Mouse (Mus musculus): ENCODE results near the gene Fate1. TPM values are rescaled to one million over a fixed set of nuclear protein-coding genes. Genes with fewer than 3 reads are reported as not detected.
"Not testable (repeated sequence)": the region's sequence is repeated elsewhere in the genome, so short reads cannot be mapped to it uniquely, and the experiment has no call there.

Fate1 gene
- not detected in 2 replicates for polyA plus RNA-seq (2015; fragmentation: Nextera tagmentation; extraction: Ambion mirVana)

DNA sequence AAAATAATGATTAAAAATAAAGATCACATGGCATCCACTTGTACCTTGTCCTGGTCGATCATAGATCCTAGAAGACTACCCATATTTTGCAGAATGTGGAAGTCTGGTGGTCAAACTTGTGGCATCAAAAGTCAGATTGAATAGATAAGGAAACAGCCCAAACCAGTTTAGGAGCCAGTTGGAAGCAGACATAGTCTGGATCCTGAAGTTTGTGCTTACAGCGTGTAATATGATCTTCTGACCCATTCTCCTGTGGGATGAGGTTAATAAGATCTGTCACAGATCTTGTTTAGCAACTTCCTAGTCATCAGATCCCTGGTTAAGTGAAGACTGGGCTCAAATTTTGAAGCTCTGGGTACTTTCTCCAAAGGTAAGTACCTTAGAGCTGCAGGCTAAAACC is at the start of gene Fate1:
Gene Fate1 (plus strand): TSS at position 301 of the 400 bp plus-strand sequence.
- Histone ChIP-seq H3K9ac (no peak within 1 kb of the TSS), H3K4me3 (no peak within 1 kb of the TSS), H3K36me3 (peaks cover 2% of the 10 kb centered on the region; the same call in 1 of the 2 replicates), H3K4me1 (no peaks in the 10 kb centered on the region), H3K27ac (no peak within 1 kb of the TSS), H3K27me3 (peaks cover 5% of the 10 kb centered on the region; the same call in 1 of the 2 replicates), H3K9me3 (no peaks in the 10 kb centered on the region), H3K4me2 (replicated peaks) (no peak within 1 kb of the TSS)
- WGBS: 70% methylated on average over 2 of the region's 2 CpGs
- ATAC-seq (ENCODE audit: low FRiP score, low read depth): no peak

- ATAC-seq (ENCODE audit: low FRiP score, low read depth): no peak
- Histone ChIP-seq H3K27me3 (peaks cover 8% of the 10 kb centered on the region; the same call in 1 of the 2 replicates), H3K4me3 (no peak overlapping the region), H3K9me3 (no peaks in the 10 kb centered on the region), H3K27ac (no peak overlapping the region), H3K9ac (no peak overlapping the region), H3K4me2 (replicated peaks) (no peak overlapping the region), H3K4me1 (no peaks in the 10 kb centered on the region), H3K36me3 (no peaks in the 10 kb centered on the region)
- WGBS: 12% methylated on average over 3 of the region's 3 CpGs
Measured at GRCm38 (mm10) chrX:71946631-71947030, 26.2 kb upstream of the Fate1 start.

DNA sequence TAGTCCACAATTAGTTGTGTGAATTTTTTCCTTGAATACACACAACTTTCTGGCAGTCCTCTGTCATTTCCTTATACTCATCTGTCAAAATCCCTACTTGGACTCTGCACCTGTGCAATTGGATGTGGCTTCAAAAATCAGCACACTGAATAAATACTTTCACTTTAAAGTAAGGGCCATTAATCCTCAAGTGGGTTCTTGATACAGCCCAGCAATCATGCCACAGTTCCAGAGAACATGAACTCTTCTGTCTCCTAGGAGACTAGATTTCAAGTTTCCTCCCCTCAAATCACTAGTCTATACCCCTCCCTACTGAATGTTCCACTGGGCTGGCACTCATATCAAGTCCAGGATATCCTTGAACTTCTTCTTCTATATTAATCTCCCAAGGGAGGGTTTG is 14.4 kb upstream of the Fate1 start:
- ATAC-seq (ENCODE audit: low FRiP score, low read depth): no peak
- H3K27me3 ChIP-seq: peaks cover 21% of the 10 kb centered on the region; the same call in 1 of the 2 replicates

GRCm38 (mm10) chrX:71962073-71963051 is 10.4 kb upstream of the Fate1 start, which contains the start of gene Prrg3:
Gene Prrg3 (plus strand): TSS chrX:71962624.
- Histone ChIP-seq H3K27me3 (peaks cover 22% of the 10 kb centered on the region; the same call in 1 of the 2 replicates), H3K4me3 (peak within 1 kb of the TSS; percentile 53), H3K36me3 (peaks cover 8% of the 10 kb centered on the region; the same call in 1 of the 2 replicates), H3K9me3 (no peaks in the 10 kb centered on the region), H3K27ac (peak within 1 kb of the TSS; percentile 15; the same call in 1 of the 2 replicates), H3K4me2 (replicated peaks) (peak within 1 kb of the TSS; percentile 67), H3K9ac (peak within 1 kb of the TSS; percentile 71), H3K4me1 (0 out of 2 replicates have a peak, but pooled peaks cover 4% of the 10 kb centered on the region)
- peak; percentile 96 for ATAC-seq (ENCODE audit: low FRiP score, low read depth)
- 22% methylated on average over 57 of the region's 72 CpGs for WGBS

More for the DNA sequence above, 14.4 kb upstream of the Fate1 start:
- no peak overlapping the region for H3K9ac ChIP-seq
- no peak overlapping the region for H3K4me3 ChIP-seq
- no peak overlapping the region for H3K27ac ChIP-seq
- H3K36me3 ChIP-seq: no peaks in the 10 kb centered on the region
- no peak overlapping the region for H3K4me2 ChIP-seq (replicated peaks)
- no peaks in the 10 kb centered on the region for H3K4me1 ChIP-seq
- no peaks in the 10 kb centered on the region for H3K9me3 ChIP-seq

GRCm38 (mm10) chrX:71963275-71963912 is 9.4 kb upstream of the Fate1 start:
- Histone ChIP-seq H3K9ac (peak overlapping the region; percentile 71), H3K9me3 (no peaks in the 10 kb centered on the region), H3K27me3 (peaks cover 22% of the 10 kb centered on the region; the same call in 1 of the 2 replicates), H3K4me1 (0 out of 2 replicates have a peak, but pooled peaks cover 4% of the 10 kb centered on the region), H3K4me2 (replicated peaks) (peak overlapping the region; percentile 67), H3K27ac (no peak overlapping the region; the same call in 1 of the 2 replicates), H3K4me3 (peak overlapping the region; percentile 53), H3K36me3 (peaks cover 10% of the 10 kb centered on the region)
- ATAC-seq (ENCODE audit: low FRiP score, low read depth): peak; percentile 9; the same call in 1 of the 2 replicates
- 33% methylated on average over 9 of the region's 9 CpGs for WGBS

GRCm38 (mm10) chrX:71968216-71968615 is 4.6 kb upstream of the Fate1 start:
- WGBS: 56% methylated on average over 1 of the region's 1 CpGs
- Histone ChIP-seq H3K4me2 (replicated peaks) (no peak overlapping the region), H3K36me3 (peaks cover 10% of the 10 kb centered on the region), H3K9me3 (no peaks in the 10 kb centered on the region), H3K27me3 (peaks cover 9% of the 10 kb centered on the region; the same call in 1 of the 2 replicates), H3K9ac (no peak overlapping the region), H3K4me3 (no peak overlapping the region), H3K4me1 (0 out of 2 replicates have a peak, but pooled peaks cover 4% of the 10 kb centered on the region), H3K27ac (no peak overlapping the region)
- no peak for ATAC-seq (ENCODE audit: low FRiP score, low read depth)

- Histone ChIP-seq H3K27ac (no peak overlapping the region), H3K4me3 (no peak overlapping the region), H3K27me3 (peaks cover 5% of the 10 kb centered on the region; the same call in 1 of the 2 replicates), H3K36me3 (peaks cover 10% of the 10 kb centered on the region), H3K4me2 (replicated peaks) (no peak overlapping the region), H3K9ac (no peak overlapping the region), H3K4me1 (0 out of 2 replicates have a peak, but pooled peaks cover under 1% of the 10 kb centered on the region), H3K9me3 (no peaks in the 10 kb centered on the region)
- ATAC-seq (ENCODE audit: low FRiP score, low read depth): no peak
- 80% methylated on average over 6 of the region's 6 CpGs for WGBS
Measured at GRCm38 (mm10) chrX:71968816-71969215, 4.0 kb upstream of the Fate1 start.

DNA sequence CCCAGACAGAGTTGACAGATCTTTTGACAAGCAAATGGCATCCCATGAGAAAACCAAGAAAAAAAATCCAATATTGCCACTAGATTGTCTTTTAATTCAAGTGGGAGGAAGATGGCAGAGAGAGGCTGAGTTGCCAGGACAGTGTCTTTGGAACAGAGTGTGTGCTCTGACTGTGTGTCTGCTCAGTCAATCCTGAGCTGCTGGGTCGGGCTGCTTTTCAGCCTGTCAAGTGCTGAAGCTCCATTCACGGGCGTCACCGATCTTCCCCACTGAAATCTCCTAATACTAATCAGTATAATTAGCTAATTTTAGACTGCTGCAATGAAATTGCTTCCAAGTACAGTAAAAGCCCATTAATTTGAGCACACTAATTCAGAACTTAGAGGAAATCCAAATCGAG is 1.5 kb upstream of the Fate1 start:
- peaks cover 5% of the 10 kb centered on the region; the same call in 1 of the 2 replicates for H3K27me3 ChIP-seq
- no peak overlapping the region for H3K4me2 ChIP-seq (replicated peaks)
- H3K36me3 ChIP-seq: peaks cover 10% of the 10 kb centered on the region
- H3K9me3 ChIP-seq: no peaks in the 10 kb centered on the region
- H3K9ac ChIP-seq: no peak overlapping the region
- no peaks in the 10 kb centered on the region for H3K4me1 ChIP-seq
- H3K27ac ChIP-seq: no peak overlapping the region
- ATAC-seq (ENCODE audit: low FRiP score, low read depth): no peak
- 74% methylated on average over 5 of the region's 5 CpGs for WGBS
- H3K4me3 ChIP-seq: no peak overlapping the region

DNA sequence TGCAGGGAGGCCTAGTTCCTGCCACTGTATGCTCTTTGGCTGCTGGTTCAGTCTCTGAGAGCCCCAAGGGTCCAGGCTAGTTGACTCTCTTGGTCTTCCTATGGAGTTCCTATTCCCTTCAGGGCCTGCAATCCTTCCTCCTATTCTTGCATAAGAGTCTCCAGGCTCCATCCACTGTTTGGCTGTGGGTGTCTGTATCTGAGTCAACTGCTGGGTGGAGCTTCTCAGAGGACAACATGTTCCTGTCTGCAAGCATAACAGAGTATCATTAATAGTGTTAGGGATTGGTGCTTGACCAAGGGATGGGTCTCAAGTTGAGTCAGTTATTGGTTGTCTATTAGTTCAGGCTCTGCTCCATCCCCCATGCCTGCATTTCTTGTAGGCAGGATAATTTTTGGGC is 4.9 kb downstream of the Fate1 start:
- not testable (repeated sequence) for H3K4me1 ChIP-seq; H3K27me3 ChIP-seq; H3K4me3 ChIP-seq; ATAC-seq (ENCODE audit: low FRiP score, low read depth); H3K9me3 ChIP-seq; H3K9ac ChIP-seq; H3K4me2 ChIP-seq (replicated peaks); H3K27ac ChIP-seq; H3K36me3 ChIP-seq

GRCm38 (mm10) chrX:71980443-71980842 is 7.7 kb downstream of the Fate1 start:
- no peak overlapping the region for H3K4me2 ChIP-seq (replicated peaks)
- no peak overlapping the region for H3K27ac ChIP-seq
- no peaks in the 10 kb centered on the region for H3K9me3 ChIP-seq
- no peaks in the 10 kb centered on the region for H3K4me1 ChIP-seq
- ATAC-seq (ENCODE audit: low FRiP score, low read depth): no peak
- no peak overlapping the region for H3K4me3 ChIP-seq
- H3K9ac ChIP-seq: no peak overlapping the region
- H3K36me3 ChIP-seq: no peaks in the 10 kb centered on the region
- H3K27me3 ChIP-seq: no peaks in the 10 kb centered on the region
- 67% methylated on average over 3 of the region's 3 CpGs for WGBS

GRCm38 (mm10) chrX:71981322-71981721 is 8.5 kb downstream of the Fate1 start:
- Histone ChIP-seq H3K9ac (no peak overlapping the region), H3K9me3 (no peaks in the 10 kb centered on the region), H3K4me3 (no peak overlapping the region), H3K36me3 (no peaks in the 10 kb centered on the region), H3K27me3 (no peaks in the 10 kb centered on the region), H3K4me1 (no peaks in the 10 kb centered on the region), H3K4me2 (replicated peaks) (no peak overlapping the region), H3K27ac (no peak overlapping the region)
- ATAC-seq (ENCODE audit: low FRiP score, low read depth): no peak
- WGBS: 83% methylated on average over 2 of the region's 2 CpGs

GRCm38 (mm10) chrX:71983205-71983604 is 10.4 kb downstream of the Fate1 start:
- no peak for ATAC-seq (ENCODE audit: low FRiP score, low read depth)
- Histone ChIP-seq H3K4me1 (no peaks in the 10 kb centered on the region), H3K4me3 (no peak overlapping the region), H3K9me3 (no peaks in the 10 kb centered on the region), H3K4me2 (replicated peaks) (no peak overlapping the region), H3K36me3 (no peaks in the 10 kb centered on the region), H3K27me3 (no peaks in the 10 kb centered on the region), H3K27ac (no peak overlapping the region), H3K9ac (no peak overlapping the region)
- WGBS: 71% methylated on average over 2 of the region's 2 CpGs

All from limb, embryonic 13.5 days (tissue).